Mouse (Mus musculus) neural tube, embryonic 11.5 days (tissue): ENCODE measurements around the gene Dnajb13. TPM values are rescaled to one million over a fixed set of nuclear protein-coding genes. Genes with fewer than 3 reads are reported as not detected.

Experiments
- ATAC-seq: fragments of 200-750 bp; cut with Nextera tagmentation; 2 replicates; pipeline ENCODE4 v1.8.0; 2017; ENCODE audit warnings: moderate number of reproducible peaks, mild to moderate bottlenecking, moderate TSS enrichment, moderate library complexity; ENCODE audit not compliant: insufficient read depth, low FRiP score, low TSS enrichment
- DNase-seq: peaks from one replicate; pipeline ENCODE4 v3.0.0-alpha.2; 2015; ENCODE audit warnings: low spot score
- H3K27ac ChIP-seq: fragments of 300-500 bp; sonication (generic); 2 replicates; pipeline ENCODE4 v1.5.1; 2014; ENCODE audit warnings: low read depth, mild to moderate bottlenecking, low read length
- H3K27me3 ChIP-seq: fragments of 300-500 bp; sonication (generic); 2 replicates; pipeline ENCODE4 v1.6.1; 2014; ENCODE audit warnings: mild to moderate bottlenecking, low read length, mixed read lengths; ENCODE audit not compliant: control insufficient read depth, insufficient read depth
- H3K36me3 ChIP-seq: fragments of 300-500 bp; sonication (generic); 2 replicates; pipeline ENCODE4 v1.6.1; 2014; ENCODE audit warnings: mild to moderate bottlenecking, low read length, moderate library complexity, mixed read lengths; ENCODE audit not compliant: control insufficient read depth, insufficient read depth
- H3K4me1 ChIP-seq: fragments of 300-500 bp; sonication (generic); 2 replicates; pipeline ENCODE4 v1.6.1; 2014; ENCODE audit warnings: low read length, mixed read lengths; ENCODE audit not compliant: control insufficient read depth, insufficient read depth
- H3K4me2 ChIP-seq: fragments of 300-500 bp; sonication (generic); 2 replicates; pipeline ENCODE4 v1.6.1; 2014; ENCODE audit warnings: low read depth, mild to moderate bottlenecking, moderate library complexity
- H3K4me3 ChIP-seq: fragments of 300-500 bp; sonication (generic); 2 replicates; pipeline ENCODE4 v1.5.1; 2014; ENCODE audit warnings: low read depth, low read length
- H3K9ac ChIP-seq: fragments of 300-500 bp; sonication (generic); 2 replicates; pipeline ENCODE4 v1.6.1; 2014; ENCODE audit warnings: mild to moderate bottlenecking, low read length
- H3K9me3 ChIP-seq: fragments of 300-500 bp; sonication (generic); 2 replicates; pipeline ENCODE4 v1.6.1; 2016; ENCODE audit warnings: low read length; ENCODE audit not compliant: control insufficient read depth
- WGBS: fragments of 180-500 bp; shearing (Covaris S2); extraction: QIAGEN DNeasy Blood & Tissue Kit; methylation state at CpG from one replicate; pipeline ENCODE4 v1.1.7; 2014; 5-methylcytosine and 5-hydroxymethylcytosine counted together
- polyA plus RNA-seq: library from polyadenylated mRNA; unstranded; fragments of >200 nt; fragmentation: Nextera tagmentation; extraction: Ambion mirVana; gene quantifications from 2 replicates; pipeline ENCODE4 v1.2.1, GENCODE M21; 2014

Gene Dnajb13
- polyA plus RNA-seq, 1 experiment from 2014 or later: 0.25 TPM

DNA sequence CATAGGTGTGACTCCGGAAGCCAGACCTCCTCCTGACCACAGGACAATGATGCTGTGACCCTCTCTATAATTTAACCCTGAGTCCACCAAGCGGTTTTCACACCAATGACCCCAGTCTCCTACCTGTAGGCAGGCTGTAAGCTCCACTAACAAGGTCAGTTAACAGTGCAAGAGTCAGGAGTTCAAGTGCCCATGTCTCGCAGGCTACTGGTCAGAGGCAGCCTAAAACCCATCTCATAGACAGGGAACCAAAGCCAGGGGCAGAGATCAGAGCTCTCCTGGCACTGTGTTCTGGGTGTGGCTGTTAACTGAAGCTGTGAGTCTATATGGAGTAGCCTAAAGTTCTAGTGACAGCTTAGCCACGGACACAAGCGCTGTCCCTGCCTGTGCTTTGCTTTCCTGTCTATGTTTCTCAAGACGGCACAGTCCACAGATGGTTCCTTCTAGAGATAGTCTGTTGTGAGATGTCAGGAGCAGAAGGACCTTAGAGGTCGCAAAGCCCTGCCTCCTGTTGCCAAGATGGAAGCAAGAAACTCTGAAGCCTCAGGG lies 12.3 kb downstream of the Dnajb13 start:
- peaks cover 2% of the 10 kb centered on the region; the same call in 1 of the 2 replicates for H3K36me3 ChIP-seq
- no peak overlapping the region for H3K4me3 ChIP-seq
- H3K4me2 ChIP-seq: no peak overlapping the region
- H3K4me1 ChIP-seq: no peaks in the 10 kb centered on the region
- WGBS: 82% methylated on average over 7 of the region's 7 CpGs
- no peak overlapping the region for H3K27ac ChIP-seq
- H3K27me3 ChIP-seq: no peaks in the 10 kb centered on the region
- DNase-seq (no peak), ATAC-seq (no peak)
- no peaks in the 10 kb centered on the region for H3K9me3 ChIP-seq
- no peak overlapping the region for H3K9ac ChIP-seq

- DNase-seq (no peak), ATAC-seq (no peak)
- Histone ChIP-seq H3K36me3 (peaks cover 2% of the 10 kb centered on the region; the same call in 1 of the 2 replicates), H3K4me2 (no peak overlapping the region), H3K4me1 (no peaks in the 10 kb centered on the region), H3K27ac (no peak overlapping the region), H3K27me3 (no peaks in the 10 kb centered on the region), H3K4me3 (no peak overlapping the region), H3K9ac (no peak overlapping the region), H3K9me3 (no peaks in the 10 kb centered on the region)
- 74% methylated on average over 2 of the region's 2 CpGs for WGBS
These were observed 12.9 kb downstream of the Dnajb13 start for GRCm38 (mm10) chr7:100501844-100502373.

GRCm38 (mm10) chr7:100501027-100501843 lies 13.5 kb downstream of the Dnajb13 start:
- Histone ChIP-seq H3K27me3 (no peaks in the 10 kb centered on the region), H3K9me3 (no peaks in the 10 kb centered on the region), H3K4me3 (no peak overlapping the region), H3K4me1 (no peaks in the 10 kb centered on the region), H3K4me2 (no peak overlapping the region), H3K36me3 (peaks cover 2% of the 10 kb centered on the region; the same call in 1 of the 2 replicates), H3K27ac (no peak overlapping the region), H3K9ac (no peak overlapping the region)
- ATAC-seq (no peak), DNase-seq (no peak)
- 74% methylated on average over 6 of the region's 6 CpGs for WGBS

DNA sequence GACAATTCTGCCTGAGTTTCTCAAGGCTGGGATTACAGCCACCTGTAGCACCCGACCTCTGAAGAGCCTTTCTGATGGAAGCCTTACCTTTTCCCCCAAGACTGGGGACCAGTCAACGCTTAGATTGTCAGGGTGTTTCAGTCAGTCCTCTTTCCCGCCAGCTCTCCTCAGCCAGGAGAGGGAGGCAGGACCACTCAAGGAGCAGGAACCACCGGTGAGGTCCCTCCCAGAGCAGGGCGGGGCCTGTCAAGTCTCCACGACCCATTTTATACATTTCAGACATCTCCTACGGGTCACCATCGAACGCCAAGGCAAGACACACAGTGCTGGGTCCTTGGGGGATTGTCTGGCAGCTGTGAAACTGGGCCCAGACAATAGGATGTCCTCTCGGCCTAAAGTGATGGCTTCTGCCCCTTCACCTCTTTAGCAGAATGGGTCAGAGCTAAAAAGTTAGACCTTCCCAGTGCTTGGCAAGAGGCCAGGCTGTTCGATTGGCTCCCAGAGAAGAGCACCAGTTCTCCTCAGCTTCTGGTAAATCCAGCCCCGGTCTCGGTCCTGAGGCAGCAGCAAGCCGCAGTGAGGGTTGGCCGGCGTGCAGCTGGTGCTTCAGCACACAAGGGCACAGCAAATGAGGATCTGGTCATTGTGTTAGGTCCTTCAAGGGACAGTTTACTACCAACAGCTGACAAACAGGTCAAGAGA lies 14.3 kb downstream of the Dnajb13 start:
- no peak overlapping the region for H3K9ac ChIP-seq
- ATAC-seq (no peak), DNase-seq (no peak)
- no peaks in the 10 kb centered on the region for H3K27me3 ChIP-seq
- no peak overlapping the region for H3K27ac ChIP-seq
- H3K36me3 ChIP-seq: peaks cover 2% of the 10 kb centered on the region; the same call in 1 of the 2 replicates
- H3K4me1 ChIP-seq: peaks cover 5% of the 10 kb centered on the region; the same call in 1 of the 2 replicates
- no peak overlapping the region for H3K4me3 ChIP-seq
- no peak overlapping the region for H3K4me2 ChIP-seq
- H3K9me3 ChIP-seq: no peaks in the 10 kb centered on the region
- WGBS: 73% methylated on average over 16 of the region's 16 CpGs

DNA sequence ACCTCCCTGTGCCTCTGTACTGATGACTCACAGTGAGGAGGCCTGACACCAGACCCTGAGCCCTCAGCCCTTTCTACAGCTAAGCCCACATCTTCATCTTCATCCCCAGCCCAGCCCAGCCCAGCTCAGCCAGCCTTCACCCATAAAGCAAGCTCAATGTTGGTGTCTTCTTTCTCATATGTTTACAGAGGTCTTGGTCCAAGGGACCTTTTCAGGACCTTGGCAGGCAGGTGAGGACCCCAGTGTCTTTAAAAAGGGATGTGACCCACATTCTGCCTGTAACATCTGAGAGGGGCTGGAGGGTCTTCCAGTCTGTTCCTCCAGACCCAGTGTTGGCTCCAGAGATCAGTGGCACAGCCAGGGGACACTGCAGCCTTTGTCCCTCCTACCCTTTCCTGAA lies 15.3 kb downstream of the Dnajb13 start:
- Histone ChIP-seq H3K4me3 (no peak overlapping the region), H3K4me1 (peaks cover 7% of the 10 kb centered on the region; the same call in 1 of the 2 replicates), H3K36me3 (peaks cover 2% of the 10 kb centered on the region; the same call in 1 of the 2 replicates), H3K4me2 (no peak overlapping the region), H3K9me3 (no peaks in the 10 kb centered on the region), H3K9ac (no peak overlapping the region), H3K27me3 (no peaks in the 10 kb centered on the region), H3K27ac (no peak overlapping the region)
- DNase-seq (no peak), ATAC-seq (no peak)

GRCm38 (mm10) chr7:100497982-100498381 lies 16.8 kb downstream of the Dnajb13 start:
- Histone ChIP-seq H3K4me2 (no peak overlapping the region), H3K9me3 (no peaks in the 10 kb centered on the region), H3K36me3 (peaks cover 2% of the 10 kb centered on the region; the same call in 1 of the 2 replicates), H3K9ac (no peak overlapping the region), H3K27ac (no peak overlapping the region), H3K27me3 (no peaks in the 10 kb centered on the region), H3K4me3 (no peak overlapping the region), H3K4me1 (peaks cover 16% of the 10 kb centered on the region; the same call in 1 of the 2 replicates)
- 86% methylated on average over 13 of the region's 13 CpGs for WGBS
- DNase-seq (no peak), ATAC-seq (no peak)

- Histone ChIP-seq H3K4me1 (peaks cover 20% of the 10 kb centered on the region), H3K36me3 (peaks cover 2% of the 10 kb centered on the region; the same call in 1 of the 2 replicates), H3K27ac (no peak overlapping the region), H3K9me3 (no peaks in the 10 kb centered on the region), H3K4me3 (no peak overlapping the region), H3K4me2 (no peak overlapping the region), H3K27me3 (no peaks in the 10 kb centered on the region), H3K9ac (no peak overlapping the region)
- DNase-seq (no peak), ATAC-seq (no peak)
- 82% methylated on average over 4 of the region's 4 CpGs for WGBS
These were observed 17.4 kb downstream of the Dnajb13 start for GRCm38 (mm10) chr7:100497402-100497801.

- Histone ChIP-seq H3K27ac (no peak overlapping the region), H3K27me3 (no peaks in the 10 kb centered on the region), H3K4me2 (no peak overlapping the region), H3K9me3 (no peaks in the 10 kb centered on the region), H3K36me3 (peaks cover 2% of the 10 kb centered on the region; the same call in 1 of the 2 replicates), H3K9ac (no peak overlapping the region), H3K4me1 (peaks cover 20% of the 10 kb centered on the region), H3K4me3 (no peak overlapping the region)
- DNase-seq (no peak), ATAC-seq (no peak)
- 100% methylated on average over 9 of the region's 9 CpGs for WGBS
These were observed 18.0 kb downstream of the Dnajb13 start for GRCm38 (mm10) chr7:100496791-100497190.
